Mouse (Mus musculus) ES-Bruce4 (cell line): ENCODE data around the gene Calcb. TPM values are rescaled to one million over a fixed set of nuclear protein-coding genes. Genes with fewer than 3 reads are reported as not detected.

ENCODE experiments used
- H3K27ac ChIP-seq: 2 replicates; pipeline ENCODE4 v1.5.1; 2012; ENCODE audit warnings: low read length, inconsistent platforms; ENCODE audit not compliant: insufficient read depth
- H3K27me3 ChIP-seq: 2 replicates; pipeline ENCODE4 v1.6.1; 2012; ENCODE audit warnings: mild to moderate bottlenecking, low read length, inconsistent platforms; ENCODE audit not compliant: control insufficient read depth, poor library complexity, insufficient read depth, severe bottlenecking
- H3K36me3 ChIP-seq: 2 replicates; pipeline ENCODE4 v1.6.1; 2012; ENCODE audit warnings: inconsistent platforms, mild to moderate bottlenecking, low read length, moderate library complexity; ENCODE audit not compliant: control insufficient read depth, poor library complexity, insufficient read depth, severe bottlenecking
- H3K4me1 ChIP-seq: one replicate; pipeline ENCODE4 v1.8.1; 2011; ENCODE audit warnings: low read length; ENCODE audit not compliant: control insufficient read depth, insufficient read depth
- H3K4me3 ChIP-seq: 2 replicates; pipeline ENCODE4 v1.5.1; 2011; ENCODE audit warnings: low read depth, mild to moderate bottlenecking, low read length
- H3K9ac ChIP-seq: 2 replicates; pipeline ENCODE4 v1.6.1; 2012; ENCODE audit warnings: low read depth, mild to moderate bottlenecking, inconsistent platforms; ENCODE audit not compliant: poor library complexity, severe bottlenecking
- H3K9me3 ChIP-seq: replicated peaks from 2 replicates; pipeline ENCODE4 v1.6.1; 2012; ENCODE audit warnings: mild to moderate bottlenecking, low read length, inconsistent platforms; ENCODE audit not compliant: control insufficient read depth, poor library complexity, insufficient read depth, severe bottlenecking
- CTCF ChIP-seq: IDR thresholded peaks from one replicate; pipeline ENCODE4 v1.8.1; 2011; ENCODE audit warnings: low read depth, low read length
- EP300 ChIP-seq: IDR thresholded peaks from 2 replicates; pipeline ENCODE4 v1.6.1; 2011; ENCODE audit warnings: low read depth, low read length; ENCODE audit not compliant: insufficient read depth
- POLR2A ChIP-seq: IDR thresholded peaks from one replicate; pipeline ENCODE4 v1.8.1; 2011; ENCODE audit warnings: low read length; ENCODE audit not compliant: insufficient read depth
- polyA plus RNA-seq: library from polyadenylated mRNA; stranded (reverse); fragments of >200 nt; gene quantifications from 2 replicates; pipeline ENCODE4 v1.2.4, GENCODE M21; 2011; ENCODE audit warnings: low read depth; ENCODE audit not compliant: missing spikeins, insufficient read depth, insufficient read length

Gene Calcb
- polyA plus RNA-seq, 1 experiment: not detected

DNA sequence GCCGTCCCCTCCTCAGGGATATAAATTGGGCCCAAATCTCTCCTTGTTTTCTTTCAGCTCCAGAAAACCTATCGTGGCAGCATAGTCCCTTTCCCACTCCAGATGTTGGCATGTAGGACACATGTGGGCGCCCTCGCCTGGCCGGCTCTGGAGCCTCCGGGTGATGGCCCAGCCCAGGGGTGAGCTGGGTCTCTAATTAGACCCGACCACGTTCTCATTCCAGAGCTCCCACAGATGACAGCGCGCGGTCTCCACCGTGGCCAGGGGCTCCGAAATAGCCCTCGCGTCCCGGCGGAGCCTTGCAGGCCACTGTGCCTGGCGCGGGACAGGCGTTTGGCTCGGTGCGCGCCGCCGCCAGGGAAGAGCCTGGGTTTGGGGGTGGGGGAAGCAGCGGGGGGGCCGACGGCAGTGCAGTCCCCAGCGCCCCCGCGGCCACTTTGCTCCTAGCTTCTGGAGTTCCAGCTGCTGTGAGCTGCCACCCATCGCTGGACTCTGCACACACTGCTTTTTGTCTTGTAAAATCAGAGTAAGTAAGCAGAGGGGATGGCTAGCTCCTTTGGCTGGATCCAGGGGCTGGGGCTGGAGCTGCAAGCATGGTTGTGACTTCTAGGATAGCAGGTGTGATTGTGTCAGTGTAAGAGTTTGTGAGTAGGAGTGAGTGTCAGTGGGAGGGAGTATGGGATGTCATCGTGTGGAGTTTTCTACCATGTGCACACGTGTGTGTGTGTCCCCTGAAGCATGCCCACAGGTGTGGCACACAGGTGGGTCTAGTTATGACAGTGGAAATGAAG lies 27.2 kb downstream of the Calcb start:
- peaks cover 9% of the 10 kb centered on the region for H3K4me1 ChIP-seq
- H3K27me3 ChIP-seq: no peaks in the 10 kb centered on the region
- H3K9ac ChIP-seq: peak overlapping the region; percentile 11
- H3K27ac ChIP-seq: no peak overlapping the region
- H3K9me3 ChIP-seq: no peaks in the 10 kb centered on the region
- no peaks in the 10 kb centered on the region for H3K36me3 ChIP-seq
- TF ChIP-seq EP300 (no peak), CTCF (peak; percentile 18)
- H3K4me3 ChIP-seq: peak overlapping the region; percentile 26

DNA sequence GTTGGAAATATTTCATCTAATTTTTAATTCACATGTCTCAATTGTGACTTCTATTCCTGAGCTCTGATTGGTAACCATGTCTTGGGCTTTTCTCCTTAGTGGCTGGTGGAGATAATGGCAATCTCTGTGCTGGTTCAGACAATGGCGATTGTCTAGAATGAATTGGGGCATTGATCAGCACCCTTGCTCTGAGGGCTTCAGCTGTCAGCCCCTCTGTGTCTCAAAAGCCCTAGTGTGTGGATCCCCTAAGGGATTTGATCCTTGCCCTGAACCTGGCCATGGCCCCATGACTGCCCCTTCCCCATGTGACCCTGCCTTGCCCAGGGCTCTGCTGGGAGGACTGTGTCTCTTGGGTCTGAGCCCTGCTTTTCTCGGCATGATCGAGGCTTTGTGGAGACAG lies 29.2 kb downstream of the Calcb start:
- Histone ChIP-seq H3K9ac (no peak overlapping the region), H3K4me1 (peaks cover 5% of the 10 kb centered on the region), H3K36me3 (no peaks in the 10 kb centered on the region), H3K4me3 (no peak overlapping the region), H3K9me3 (no peaks in the 10 kb centered on the region), H3K27ac (no peak overlapping the region), H3K27me3 (no peaks in the 10 kb centered on the region)
- TF ChIP-seq EP300 (no peak), POLR2A (no peak), CTCF (no peak)

DNA sequence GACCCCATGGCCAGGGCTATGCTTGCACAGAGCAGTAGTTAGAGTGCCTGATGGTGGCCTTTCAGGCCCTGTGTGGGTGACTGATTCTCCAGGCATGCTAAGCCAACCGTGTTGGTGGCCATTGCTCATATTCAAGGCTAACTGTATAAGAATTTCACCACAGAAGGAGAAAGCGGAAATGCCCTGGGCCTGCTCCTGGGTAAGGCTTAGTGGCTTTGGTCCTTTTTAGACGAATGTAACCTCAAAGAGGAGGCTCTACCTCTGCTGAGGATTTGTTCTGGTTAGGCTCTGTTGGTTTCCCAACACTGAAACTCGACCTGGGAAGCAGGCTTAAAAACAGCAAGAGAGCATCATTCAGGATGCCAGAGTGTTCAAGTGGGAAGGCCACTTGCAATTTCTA lies 29.8 kb downstream of the Calcb start:
- H3K9ac ChIP-seq: no peak overlapping the region
- peaks cover 5% of the 10 kb centered on the region for H3K4me1 ChIP-seq
- H3K36me3 ChIP-seq: no peaks in the 10 kb centered on the region
- no peaks in the 10 kb centered on the region for H3K9me3 ChIP-seq
- H3K4me3 ChIP-seq: no peak overlapping the region
- no peak overlapping the region for H3K27ac ChIP-seq
- no peak for TF ChIP-seq CTCF
- no peaks in the 10 kb centered on the region for H3K27me3 ChIP-seq

DNA sequence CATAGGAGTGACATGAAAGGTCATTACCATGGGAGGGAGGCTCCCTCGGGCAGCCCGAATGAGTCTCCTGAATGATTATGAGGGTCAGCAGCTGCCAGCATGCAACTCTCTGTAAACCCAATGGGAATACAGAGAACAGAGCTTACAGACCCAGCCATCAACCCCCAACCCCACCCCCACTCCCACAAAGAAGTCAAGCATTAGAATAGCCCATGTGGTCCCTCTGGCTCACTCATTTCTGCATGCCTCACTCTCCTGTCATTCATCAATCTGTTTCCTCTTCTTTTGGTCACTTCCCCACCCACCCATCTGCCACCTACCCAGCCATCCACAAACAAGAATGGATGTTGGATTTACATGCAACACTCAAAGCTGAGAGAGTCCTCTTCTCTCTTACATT lies 35.0 kb downstream of the Calcb start:
- TF ChIP-seq CTCF (no peak), POLR2A (no peak), EP300 (no peak)
- H3K27ac ChIP-seq: no peak overlapping the region
- no peaks in the 10 kb centered on the region for H3K36me3 ChIP-seq
- peaks cover 2% of the 10 kb centered on the region for H3K4me1 ChIP-seq
- H3K9ac ChIP-seq: no peak overlapping the region
- H3K9me3 ChIP-seq: no peaks in the 10 kb centered on the region
- H3K4me3 ChIP-seq: no peak overlapping the region
- no peaks in the 10 kb centered on the region for H3K27me3 ChIP-seq

DNA sequence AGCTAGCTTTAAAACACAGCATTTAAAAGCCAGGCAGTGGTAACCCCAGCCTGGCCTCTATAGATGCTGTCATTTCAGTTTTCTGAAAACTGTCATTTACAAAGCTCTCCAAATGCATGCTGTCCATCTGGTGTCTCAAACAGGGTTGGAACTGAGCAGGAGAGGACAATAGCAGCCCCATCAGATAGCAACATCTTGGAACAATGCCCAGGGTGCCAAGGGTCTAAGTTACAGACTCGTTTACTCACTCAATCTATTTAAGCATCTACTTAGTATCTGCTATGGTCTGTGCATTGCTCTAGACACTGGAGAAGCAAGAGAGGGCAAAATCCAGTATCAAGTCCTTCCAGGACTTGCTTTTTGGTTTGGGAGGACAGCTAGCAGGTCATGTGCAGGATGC lies 35.8 kb downstream of the Calcb start:
- Histone ChIP-seq H3K9me3 (no peaks in the 10 kb centered on the region), H3K4me3 (no peak overlapping the region), H3K9ac (no peak overlapping the region), H3K27ac (no peak overlapping the region), H3K27me3 (no peaks in the 10 kb centered on the region), H3K36me3 (no peaks in the 10 kb centered on the region), H3K4me1 (peaks cover 2% of the 10 kb centered on the region)
- TF ChIP-seq EP300: no peak
- TF ChIP-seq POLR2A: no peak
- TF ChIP-seq CTCF: no peak

DNA sequence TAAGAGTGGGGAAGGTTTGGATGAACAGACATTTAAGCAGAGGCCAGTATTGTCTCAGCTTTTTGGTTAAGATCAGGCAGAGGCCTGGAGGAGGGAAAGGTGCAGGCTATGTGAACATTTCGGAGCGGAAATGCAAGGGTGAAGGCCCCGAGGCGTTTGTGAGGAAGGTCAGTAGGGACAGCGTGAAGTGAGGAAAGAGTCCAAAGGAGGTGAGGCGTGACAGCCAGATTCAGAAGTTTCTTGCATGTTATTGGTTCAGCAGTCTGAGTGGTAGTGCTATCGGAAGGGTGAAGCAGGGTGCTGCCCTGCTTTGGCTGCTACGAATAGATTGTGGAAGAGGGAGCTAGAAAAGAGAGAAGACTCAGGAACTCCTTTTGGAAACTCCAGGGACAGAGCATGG lies 36.2 kb downstream of the Calcb start:
- H3K9me3 ChIP-seq: no peaks in the 10 kb centered on the region
- H3K27me3 ChIP-seq: no peaks in the 10 kb centered on the region
- H3K4me3 ChIP-seq: no peak overlapping the region
- H3K36me3 ChIP-seq: no peaks in the 10 kb centered on the region
- no peak overlapping the region for H3K27ac ChIP-seq
- peaks cover 2% of the 10 kb centered on the region for H3K4me1 ChIP-seq
- TF ChIP-seq CTCF (no peak), EP300 (no peak), POLR2A (no peak)
- H3K9ac ChIP-seq: no peak overlapping the region
